8 mouse cellular contexts compared by ENCODE assay signal in the genomic region with DNA sequence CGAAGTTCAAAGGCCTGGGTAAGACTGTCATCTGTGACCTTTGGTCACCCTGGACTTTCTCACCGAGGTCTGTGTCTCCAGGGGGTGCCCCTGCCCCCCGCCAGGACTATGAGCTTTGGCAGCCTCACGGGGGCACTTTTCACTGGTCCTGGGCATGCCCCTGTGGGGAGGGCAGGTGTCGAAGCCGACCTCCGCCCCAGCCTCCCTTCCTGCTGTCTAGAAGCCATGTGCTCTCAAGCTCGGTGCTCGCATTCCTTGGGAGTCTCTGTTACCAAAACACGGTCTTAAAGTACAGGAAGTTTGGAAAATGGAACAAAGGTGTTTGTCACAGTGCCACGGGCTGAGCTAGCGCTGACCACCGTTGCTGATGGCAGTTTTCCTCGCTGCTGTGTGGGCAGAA. TPM values are rescaled to one million over a fixed set of nuclear protein-coding genes. Genes with fewer than 3 reads are reported as not detected.
DNase-seq lines count a peak whose midpoint lies in the region; ATAC-seq lines count a peak whose summit lies in the region.

No protein-coding gene starts in this region.

- H3K36me3 ChIP-seq in hindbrain, embryonic 12.5 days: no peaks in the 10 kb centered on the region
- H3K36me3 ChIP-seq in limb, embryonic 15.5 days: no peaks in the 10 kb centered on the region

- H3K27ac ChIP-seq in hindbrain, embryonic 12.5 days: peak overlapping the region; percentile 99
- peak overlapping the region; percentile 87 for H3K27ac ChIP-seq in limb, embryonic 15.5 days

- H3K4me3 ChIP-seq in hindbrain, embryonic 12.5 days: no peak overlapping the region
- H3K4me3 ChIP-seq in limb, embryonic 15.5 days: no peak overlapping the region

- H3K4me1 ChIP-seq in hindbrain, embryonic 12.5 days: peaks cover 47% of the 10 kb centered on the region
- H3K4me1 ChIP-seq in limb, embryonic 15.5 days: peaks cover 39% of the 10 kb centered on the region

- 35% methylated on average over 14 of the region's 14 CpGs for WGBS in hindbrain, embryonic 12.5 days
- 26% methylated on average over 14 of the region's 14 CpGs for WGBS in limb, embryonic 15.5 days

- H3K9me3 ChIP-seq in hindbrain, embryonic 12.5 days (replicated peaks): no peaks in the 10 kb centered on the region
- H3K9me3 ChIP-seq in limb, embryonic 15.5 days: no peaks in the 10 kb centered on the region

- ATAC-seq in hindbrain, embryonic 12.5 days (ENCODE audit: low FRiP score): no peak
- no peak for ATAC-seq in limb, embryonic 15.5 days (ENCODE audit: insufficient number of reproducible peaks, low FRiP score, low TSS enrichment, low read depth)

- no peak overlapping the region for H3K4me2 ChIP-seq in hindbrain, embryonic 12.5 days (replicated peaks)
- no peak overlapping the region for H3K4me2 ChIP-seq in limb, embryonic 15.5 days

- no peaks in the 10 kb centered on the region for H3K27me3 ChIP-seq in hindbrain, embryonic 12.5 days
- H3K27me3 ChIP-seq in limb, embryonic 15.5 days: no peaks in the 10 kb centered on the region

- H3K9ac ChIP-seq in hindbrain, embryonic 12.5 days: no peak overlapping the region
- H3K9ac ChIP-seq in limb, embryonic 15.5 days: no peak overlapping the region

- peak; percentile 36 for DNase-seq in adrenal gland, adult 2 months
- no peak for DNase-seq in adrenal gland, postnatal 36 days
- peak; percentile 89 for DNase-seq in adipocyte (ENCODE audit: low spot score)
- no peak for DNase-seq in left cerebral cortex, adult 18-20 months (ENCODE audit: low spot score in 2 of 2)
- no peak for DNase-seq in right cerebral cortex, postnatal 25 days
- no peak for DNase-seq in right cerebral cortex, adult 2 months (ENCODE audit: low spot score in 2 of 2)

RNA-seq across cellular contexts. Expression of a gene that starts 52.7 kb away (rescaled TPM):
- total RNA-seq in adrenal gland, adult 2 months (2021): 100 to 1,000 TPM; 208 to 296 TPM
- polyA plus RNA-seq in adrenal gland, adult 2 months (2012; rRNA removed): 332 and 340 TPM in 2 replicates
- 100 to 1,000 TPM; 290 to 355 TPM for total RNA-seq in adrenal gland, postnatal 36 days (2021)
- 41.7 and 46.8 TPM in 2 replicates for polyA plus RNA-seq in hindbrain, embryonic 12.5 days (2016; fragmentation: Nextera tagmentation; extraction: Ambion mirVana)
- 43.1 and 47.6 TPM in 2 replicates for polyA plus RNA-seq in limb, embryonic 15.5 days (2015; fragmentation: Nextera tagmentation; extraction: Ambion mirVana)
- 10 to 100 TPM; 40.6 to 42.1 TPM for total RNA-seq in left cerebral cortex, adult 18-20 months (2021)

Comparison
In these comparisons a context has a peak if more than half of its experiments do, and no peak if none do; other contexts are left out.
1. DNase-seq: peak in adrenal gland, adult 2 months (single experiment) and adipocyte (single experiment); none in adrenal gland, postnatal 36 days (0 of 2), left cerebral cortex, adult 18-20 months (0 of 2), right cerebral cortex, postnatal 25 days (single experiment) and right cerebral cortex, adult 2 months (0 of 2).
2. RNA of a gene that starts 52.7 kb away (total RNA-seq): 290 to 355 TPM in adrenal gland, postnatal 36 days and 208 to 296 TPM in adrenal gland, adult 2 months; 40.6 to 42.1 TPM in left cerebral cortex, adult 18-20 months; every median in the first group is over 4 times any median in the second.